Mouse (Mus musculus): ENCODE measurements around the gene Brip1.

DNA sequence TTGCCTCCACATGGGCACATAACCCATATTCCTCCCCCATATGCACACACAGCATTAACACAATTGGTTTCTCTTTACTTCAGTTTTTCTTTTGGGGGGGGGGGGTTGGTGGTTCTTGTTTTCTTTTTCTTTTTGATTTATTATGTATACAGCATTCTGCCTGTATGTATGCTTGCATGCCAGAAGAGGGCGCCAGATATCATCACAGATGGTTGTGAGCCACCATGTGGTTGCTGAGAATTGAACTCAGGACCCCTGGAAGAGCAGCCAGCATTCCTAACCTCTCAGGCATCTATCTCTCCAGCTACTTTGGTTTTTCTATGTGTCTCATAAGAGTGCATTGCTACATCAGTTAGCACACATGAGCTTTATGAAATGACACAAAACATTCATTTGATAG is 125.6 kb downstream of the Brip1 start:
- no peak for TF ChIP-seq GATA1 (IDR thresholded peaks at IDR 0.05; ENCODE audit: borderline replicate concordance, low read length)
- TF ChIP-seq FLI1 (IDR thresholded peaks at IDR 0.05; ENCODE audit: low read length), result no peak
